Mouse (Mus musculus) B cell, adult 2 months (primary cell): ENCODE measurements around the gene Lsm2.
"Not testable (repeated sequence)": the region's sequence is repeated elsewhere in the genome, so short reads cannot be mapped to it uniquely, and the experiment has no call there.

ENCODE experiments used
- DNase-seq, 2 experiments: peaks; one replicate each; pipeline ENCODE4 v3.0.0; 2022

The Lsm2 gene

DNA sequence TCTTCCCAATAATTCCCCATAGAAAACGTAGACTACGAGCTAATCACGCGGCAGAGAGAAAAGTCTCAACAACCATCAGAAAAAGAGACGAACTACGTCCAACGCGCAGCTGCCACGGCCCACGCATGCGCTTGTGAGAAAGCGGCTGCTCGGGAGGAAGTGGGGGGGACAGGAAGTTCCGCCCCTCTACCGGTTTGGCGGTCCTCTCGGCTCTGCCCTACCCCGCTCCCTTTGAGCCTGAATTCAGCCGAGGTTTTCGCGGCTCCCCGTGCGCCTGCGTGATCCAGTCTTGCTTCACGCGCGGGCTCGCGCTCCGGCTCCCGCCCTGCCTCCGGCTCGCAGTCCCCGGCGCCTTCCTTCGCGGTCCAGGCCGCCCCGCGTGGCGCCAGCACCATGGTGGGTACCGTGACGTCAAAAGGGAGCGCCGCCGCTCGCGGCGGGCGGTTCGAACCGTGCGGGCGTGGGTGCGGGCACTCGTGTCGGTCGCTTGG lies at the start of gene Lsm2:
Gene Lsm2 (plus strand): TSS at position 173 of the 491 bp plus-strand sequence.
- DNase-seq = peak; percentile 91 to 94

DNA sequence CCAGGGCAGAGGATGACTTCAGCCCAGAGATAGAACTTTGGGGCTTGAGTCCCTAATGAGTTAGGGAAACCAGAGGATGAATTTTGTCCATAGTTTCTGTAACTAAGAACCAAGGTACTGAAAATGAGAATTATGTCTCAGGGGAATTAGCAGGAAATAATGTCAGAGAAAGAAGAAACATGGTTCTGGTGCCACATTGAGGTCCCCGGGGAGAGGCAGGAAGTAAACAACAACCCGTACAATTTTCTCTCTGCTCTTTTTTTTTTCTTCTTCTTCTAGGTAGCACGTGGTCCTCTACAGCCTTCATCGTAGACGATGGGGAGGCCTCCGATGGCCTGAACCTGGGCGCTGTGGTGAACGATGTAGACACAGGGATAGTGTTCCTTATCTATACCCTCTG lies 49.4 kb upstream of the Lsm2 start:
- DNase-seq = peak; percentile 74 to 82

GRCm38 (mm10) chr17:34934031-34934430 lies 47.6 kb upstream of the Lsm2 start:
- no peak for DNase-seq

DNA sequence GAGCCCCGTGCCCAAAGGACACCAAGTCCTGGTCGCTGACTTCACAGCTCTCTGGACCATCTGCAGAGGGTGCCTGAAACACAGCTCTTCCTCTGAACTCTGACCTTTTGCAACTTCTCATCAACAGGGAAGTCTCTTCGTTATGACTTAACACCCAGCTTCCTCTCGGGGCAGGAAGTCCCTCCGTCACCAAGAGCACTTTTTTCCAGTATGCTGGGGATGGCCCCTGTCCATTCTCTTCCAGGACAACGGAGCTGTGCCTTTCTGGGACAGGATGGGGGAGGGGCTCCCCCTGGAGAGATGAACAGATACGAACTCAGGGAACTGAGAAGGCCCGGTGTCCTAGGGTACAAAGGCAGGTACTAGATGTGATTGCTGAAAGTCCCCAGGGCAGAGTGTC lies 46.8 kb upstream of the Lsm2 start:
- DNase-seq = no peak

- no peak for DNase-seq
Observed at GRCm38 (mm10) chr17:34937960-34938505, 43.6 kb upstream of the Lsm2 start.

- DNase-seq = no peak
Observed at GRCm38 (mm10) chr17:34941344-34942041, 40.2 kb upstream of the Lsm2 start.

- no peak for DNase-seq
Observed at GRCm38 (mm10) chr17:34943128-34943815, 38.4 kb upstream of the Lsm2 start.

- DNase-seq = no peak
Observed at GRCm38 (mm10) chr17:34944362-34944761, 37.3 kb upstream of the Lsm2 start.

DNA sequence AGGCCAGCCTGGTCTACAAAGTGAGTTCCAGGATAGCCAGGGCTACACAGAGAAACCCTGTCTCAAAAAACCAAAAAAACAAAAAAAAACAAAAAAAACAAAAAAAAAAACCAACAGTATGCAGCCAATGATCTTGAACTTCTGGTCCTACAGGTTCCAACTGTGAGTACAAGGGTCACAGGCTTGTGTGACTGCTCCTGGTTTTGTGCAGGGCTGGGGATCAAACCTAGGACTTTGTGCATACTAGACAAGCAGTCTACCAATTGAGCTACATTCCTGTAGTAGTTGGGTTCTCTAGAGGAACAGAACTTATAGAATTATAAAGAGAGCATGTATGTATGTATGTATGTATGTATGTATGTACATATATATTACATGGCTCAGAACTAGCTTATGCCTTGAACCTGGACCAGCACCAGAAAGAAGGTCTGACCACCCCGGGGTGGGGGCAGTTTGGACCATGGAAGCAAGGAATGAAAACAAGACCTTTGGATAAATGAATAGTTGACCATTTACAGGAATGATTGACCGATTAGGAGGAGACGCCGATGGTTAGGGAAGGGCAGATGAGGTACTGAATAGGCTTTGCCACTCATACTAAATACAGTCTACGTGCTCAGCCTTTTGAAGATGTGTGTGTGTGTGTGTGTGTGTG lies 35.0 kb upstream of the Lsm2 start:
- DNase-seq = no peak

GRCm38 (mm10) chr17:34947606-34948005 lies 34.1 kb upstream of the Lsm2 start:
- peak in 1 of 2 experiments; percentile 48 for DNase-seq

DNA sequence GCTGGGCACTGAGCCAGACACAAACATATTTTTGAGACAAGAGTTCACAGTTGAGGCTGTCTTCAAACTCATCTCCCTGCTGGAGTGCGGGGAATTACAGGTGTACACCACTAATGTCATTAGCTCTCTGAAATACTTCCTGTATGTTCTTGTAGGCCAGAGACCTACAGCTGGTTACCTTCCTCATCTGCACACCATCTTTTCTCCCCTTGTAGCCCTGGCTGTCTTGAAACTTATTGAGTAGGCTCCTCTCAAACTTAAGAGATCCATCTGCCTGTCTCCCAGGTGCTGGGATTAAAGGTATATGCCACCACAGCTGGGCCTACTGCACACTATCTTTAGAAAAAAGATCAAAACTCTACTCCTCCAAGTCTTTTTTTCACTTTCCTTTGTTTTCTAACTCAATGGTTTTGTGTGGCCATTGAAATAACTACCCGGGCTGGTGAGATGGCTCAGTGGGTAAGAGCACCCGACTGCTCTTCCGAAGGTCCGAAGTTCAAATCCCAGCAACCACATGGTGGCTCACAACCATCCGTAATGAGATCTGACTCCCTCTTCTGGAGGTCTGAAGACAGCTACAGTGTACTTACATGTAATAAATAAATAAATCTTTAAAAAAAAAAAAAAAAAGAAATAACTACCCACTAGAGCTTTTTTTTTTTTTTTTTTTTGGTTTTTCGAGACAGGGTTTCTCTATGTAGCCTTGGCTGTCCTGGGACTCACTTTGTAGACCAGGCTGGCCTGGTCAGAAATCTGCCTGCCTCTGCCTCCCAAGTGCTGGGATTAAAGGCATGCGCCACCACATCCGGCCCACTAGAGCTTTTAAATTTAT lies 32.7 kb upstream of the Lsm2 start:
- DNase-seq = not testable (repeated sequence)

- DNase-seq = no peak
Observed at GRCm38 (mm10) chr17:34949553-34949969, 32.1 kb upstream of the Lsm2 start.

GRCm38 (mm10) chr17:34950514-34951455 lies 30.9 kb upstream of the Lsm2 start:
- no peak for DNase-seq

GRCm38 (mm10) chr17:34951636-34952377 lies 29.9 kb upstream of the Lsm2 start:
- no peak for DNase-seq

GRCm38 (mm10) chr17:34952378-34953040 lies 29.2 kb upstream of the Lsm2 start:
- peak; percentile 86 to 87 for DNase-seq

DNA sequence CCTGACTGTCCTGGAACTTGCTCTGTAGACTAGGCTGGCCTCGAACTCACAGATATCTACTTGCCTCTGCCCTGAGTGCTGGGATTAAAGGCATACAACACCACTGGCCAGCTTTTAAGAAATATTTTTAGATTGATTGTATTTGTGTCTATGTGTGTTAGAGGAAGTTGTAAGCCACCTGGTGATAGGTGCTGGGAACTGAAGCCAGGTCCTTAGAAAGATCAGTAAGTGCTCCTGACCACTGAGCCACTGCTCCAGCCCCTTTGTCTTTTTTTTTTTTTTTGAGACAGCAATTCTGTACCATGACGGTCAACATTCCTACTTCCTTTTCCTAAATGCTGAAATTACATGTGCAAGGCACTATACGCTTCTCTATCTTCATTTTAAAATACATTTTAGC lies 28.4 kb upstream of the Lsm2 start:
- no peak for DNase-seq

GRCm38 (mm10) chr17:34953904-34954303 lies 27.8 kb upstream of the Lsm2 start:
- DNase-seq = no peak

DNA sequence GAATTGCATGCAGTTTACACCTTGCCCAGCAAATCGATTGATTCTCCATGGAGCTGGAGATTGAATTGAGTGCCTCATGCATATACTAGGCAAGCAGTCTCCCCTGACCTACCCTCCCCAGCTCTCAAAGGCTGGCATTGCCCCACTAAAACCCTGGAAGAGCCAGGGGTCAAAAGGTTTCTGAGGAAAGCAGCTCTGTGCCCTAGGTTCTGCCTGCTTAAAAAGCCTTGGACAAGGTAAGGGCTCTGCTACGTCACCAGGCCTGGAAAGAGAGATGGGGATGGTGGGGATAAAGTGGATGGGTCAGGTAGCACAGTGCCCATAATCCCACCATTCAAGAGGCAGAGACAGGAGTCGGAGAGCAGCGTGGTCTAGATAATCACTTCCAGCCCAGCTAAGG lies 26.8 kb upstream of the Lsm2 start:
- no peak for DNase-seq

GRCm38 (mm10) chr17:34955884-34956283 lies 25.8 kb upstream of the Lsm2 start:
- DNase-seq = no peak

GRCm38 (mm10) chr17:34956340-34956739 lies 25.3 kb upstream of the Lsm2 start:
- DNase-seq = peak in 1 of 2 experiments; percentile 17
